Mouse (Mus musculus): ENCODE results near the gene Psma6. TPM values are rescaled to one million over a fixed set of nuclear protein-coding genes. Genes with fewer than 3 reads are reported as not detected.
"Not testable (repeated sequence)": the region's sequence is repeated elsewhere in the genome, so short reads cannot be mapped to it uniquely, and the experiment has no call there.

Gene Psma6
- 415 and 419 TPM in 2 replicates for polyA plus RNA-seq (2015; fragmentation: Nextera tagmentation; extraction: Ambion mirVana)

DNA sequence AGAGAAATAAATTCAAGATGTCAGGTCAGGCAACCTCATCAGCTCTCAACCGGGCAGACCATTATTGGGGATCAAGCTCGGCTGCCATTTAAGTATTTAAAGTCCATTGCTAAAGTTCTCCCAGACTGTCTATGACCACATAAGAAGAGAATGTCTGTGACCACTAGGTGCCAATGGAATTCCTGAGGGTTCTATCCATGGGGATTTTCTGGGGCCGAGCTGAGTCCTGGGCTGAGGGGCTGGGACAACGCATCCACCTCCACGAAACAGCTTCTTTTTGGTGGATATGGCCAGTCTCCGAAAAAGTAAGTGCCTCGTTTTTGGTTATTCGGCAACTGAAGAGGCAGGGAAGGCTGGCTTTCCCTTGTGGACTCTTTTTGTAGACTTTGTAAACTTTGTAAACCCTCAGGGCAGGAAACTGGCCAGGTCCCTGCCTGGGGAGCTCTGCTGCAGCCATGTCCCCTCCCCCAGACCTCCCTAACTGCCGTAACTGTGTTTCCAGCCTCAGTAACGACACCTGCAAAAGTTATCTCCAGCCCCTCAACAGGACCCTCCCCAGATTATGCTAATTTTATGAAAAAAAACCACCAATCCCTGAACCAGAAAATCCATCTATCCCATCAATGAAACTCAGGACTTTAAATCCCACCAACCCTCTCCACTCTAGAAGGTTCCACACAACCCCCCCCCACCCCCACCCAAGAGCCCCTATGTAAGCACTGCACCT, at the start of gene Psma6:
Gene Psma6 (plus strand): TSS at position 200 of the 727 bp plus-strand sequence.
- H3K27ac ChIP-seq, result no peak within 1 kb of the TSS
- ATAC-seq (replicated peaks; ENCODE audit: low FRiP score, low read depth), result no peak
- WGBS, result 67% methylated on average over 10 of the region's 10 CpGs

DNA sequence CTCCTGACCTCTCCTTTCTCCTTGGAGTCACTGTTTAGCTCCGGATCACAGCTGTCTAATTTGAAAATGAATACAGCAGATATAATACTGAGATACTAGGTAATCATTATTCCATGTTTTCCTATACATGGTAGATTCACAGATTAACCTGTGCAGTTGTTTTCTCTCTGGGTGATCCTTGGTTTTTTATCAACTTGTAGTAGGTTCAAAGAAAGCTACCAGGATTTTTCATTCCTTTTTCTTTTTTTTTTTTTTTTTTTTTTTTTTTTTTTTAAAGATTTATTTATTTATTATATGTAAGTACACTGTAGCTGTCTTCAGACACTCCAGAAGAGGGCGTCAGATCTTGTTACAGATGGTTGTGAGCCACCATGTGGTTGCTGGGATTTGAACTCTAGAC, 45.5 kb upstream of the Psma6 start:
- not testable (repeated sequence) for H3K27ac ChIP-seq; H3K36me3 ChIP-seq (ENCODE audit: insufficient read depth, low read length); H3K4me3 ChIP-seq (replicated peaks; ENCODE audit: low read depth, low read length); DNase-seq (ENCODE audit: low spot score); H3K27me3 ChIP-seq (ENCODE audit: insufficient read depth, low read length); ATAC-seq (replicated peaks; ENCODE audit: low FRiP score, low read depth); H3K9ac ChIP-seq (ENCODE audit: low read depth, low read length); H3K4me2 ChIP-seq (ENCODE audit: low read length); H3K4me1 ChIP-seq (replicated peaks; ENCODE audit: insufficient read depth, low read length); H3K9me3 ChIP-seq (replicated peaks; ENCODE audit: low read length)
- 100% methylated on average over 1 of the region's 2 CpGs for WGBS

More for the DNA sequence above, at the start of gene Psma6:
- Histone ChIP-seq H3K36me3 (ENCODE audit: insufficient read depth, low read length) (no peaks in the 10 kb centered on the region), H3K9ac (ENCODE audit: low read depth, low read length) (no peak within 1 kb of the TSS), H3K4me1 (replicated peaks; ENCODE audit: insufficient read depth, low read length) (0 out of 2 replicates have a peak, but pooled peaks cover under 1% of the 10 kb centered on the region), H3K4me2 (ENCODE audit: low read length) (no peak within 1 kb of the TSS), H3K4me3 (replicated peaks; ENCODE audit: low read depth, low read length) (no peak within 1 kb of the TSS), H3K9me3 (replicated peaks; ENCODE audit: low read length) (no peaks in the 10 kb centered on the region), H3K27me3 (ENCODE audit: insufficient read depth, low read length) (no peaks in the 10 kb centered on the region)
- TF ChIP-seq CTCF (IDR thresholded peaks at IDR 0.05; ENCODE audit: low read depth), result no peak
- no peak for DNase-seq (ENCODE audit: low spot score)

DNA sequence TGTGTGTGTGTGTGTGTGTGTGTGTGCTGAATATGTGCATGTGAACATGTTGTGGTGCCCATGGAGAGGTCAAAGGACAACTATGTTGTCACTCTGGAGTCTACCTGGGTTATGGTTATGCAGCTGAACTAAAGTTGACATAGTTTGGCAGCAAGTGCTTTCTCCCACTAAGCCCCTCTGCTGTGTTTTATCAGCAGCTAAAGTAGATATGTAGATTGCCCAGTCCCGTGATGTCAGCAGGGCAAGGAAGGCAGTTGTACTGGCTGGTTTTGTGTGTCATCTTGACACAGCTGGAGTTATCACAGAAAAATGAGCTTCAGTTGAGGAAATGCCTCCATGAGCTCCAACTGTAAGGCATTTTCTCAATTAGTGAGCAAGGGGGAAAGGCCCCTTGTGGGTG, 41.0 kb upstream of the Psma6 start:
- 83% methylated on average over 1 of the region's 1 CpGs for WGBS
- not testable (repeated sequence) for DNase-seq (ENCODE audit: low spot score); H3K4me2 ChIP-seq (ENCODE audit: low read length); H3K9me3 ChIP-seq (replicated peaks; ENCODE audit: low read length); ATAC-seq (replicated peaks; ENCODE audit: low FRiP score, low read depth); H3K4me3 ChIP-seq (replicated peaks; ENCODE audit: low read depth, low read length); H3K4me1 ChIP-seq (replicated peaks; ENCODE audit: insufficient read depth, low read length); H3K27me3 ChIP-seq (ENCODE audit: insufficient read depth, low read length); H3K36me3 ChIP-seq (ENCODE audit: insufficient read depth, low read length); H3K9ac ChIP-seq (ENCODE audit: low read depth, low read length)
- 0 out of 2 replicates have a peak overlapping the region, but pooled peaks have one; percentile 25 for H3K27ac ChIP-seq

DNA sequence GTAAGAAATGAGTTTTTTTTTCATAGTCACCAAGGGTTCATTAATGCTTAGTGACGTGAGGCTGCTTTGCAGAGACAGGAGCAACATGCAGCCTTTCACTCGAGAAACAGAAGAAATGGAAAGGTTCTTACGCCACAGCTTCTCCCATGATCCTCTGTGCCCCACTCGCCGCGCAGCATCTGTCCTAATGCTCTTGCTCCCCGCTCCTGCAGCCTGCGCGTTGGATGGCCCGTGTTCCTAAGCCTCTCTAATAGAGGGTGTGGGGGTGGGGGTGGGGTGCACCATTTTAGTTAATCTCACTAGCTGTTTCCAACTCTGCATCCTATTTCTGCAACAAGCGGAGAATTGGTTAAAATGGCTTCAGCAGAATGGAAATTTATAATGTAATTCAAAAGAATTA, 40.0 kb upstream of the Psma6 start:
- DNase-seq (ENCODE audit: low spot score) (peak; percentile 2), ATAC-seq (replicated peaks; ENCODE audit: low FRiP score, low read depth) (no peak)
- Histone ChIP-seq H3K36me3 (ENCODE audit: insufficient read depth, low read length) (no peaks in the 10 kb centered on the region), H3K9ac (ENCODE audit: low read depth, low read length) (no peak overlapping the region), H3K27ac (no peak overlapping the region), H3K4me3 (replicated peaks; ENCODE audit: low read depth, low read length) (no peak overlapping the region), H3K4me2 (ENCODE audit: low read length) (no peak overlapping the region), H3K9me3 (replicated peaks; ENCODE audit: low read length) (no peaks in the 10 kb centered on the region), H3K27me3 (ENCODE audit: insufficient read depth, low read length) (no peaks in the 10 kb centered on the region), H3K4me1 (replicated peaks; ENCODE audit: insufficient read depth, low read length) (no peaks in the 10 kb centered on the region)
- no peak for TF ChIP-seq CTCF (IDR thresholded peaks at IDR 0.05; ENCODE audit: low read depth)
- 84% methylated on average over 11 of the region's 11 CpGs for WGBS

DNA sequence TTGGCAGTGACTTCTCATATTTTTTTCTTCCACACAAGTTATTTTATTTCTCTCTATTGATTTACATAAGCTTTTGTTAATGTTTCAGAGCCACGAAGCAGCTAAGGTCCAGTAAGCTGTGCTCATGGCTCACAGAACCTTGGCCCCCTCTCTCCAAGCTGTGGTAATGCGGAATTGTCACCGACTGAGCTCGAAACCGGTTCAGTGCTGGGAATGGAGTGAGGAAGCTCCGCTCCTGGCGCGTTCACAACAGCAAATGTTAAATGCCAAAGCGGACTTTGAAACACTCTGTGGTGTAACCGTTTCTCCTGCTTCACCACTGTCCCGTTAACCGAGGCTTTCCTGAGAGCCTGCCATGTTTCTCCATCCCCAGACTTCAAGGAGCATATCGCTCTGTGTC, 39.4 kb upstream of the Psma6 start:
- no peak for ATAC-seq (replicated peaks; ENCODE audit: low FRiP score, low read depth)
- peak; percentile 34; the same call in 1 of the 2 replicates for TF ChIP-seq CTCF (IDR thresholded peaks at IDR 0.05; ENCODE audit: low read depth)
- Histone ChIP-seq H3K4me3 (replicated peaks; ENCODE audit: low read depth, low read length) (no peak overlapping the region), H3K9me3 (replicated peaks; ENCODE audit: low read length) (no peaks in the 10 kb centered on the region), H3K9ac (ENCODE audit: low read depth, low read length) (no peak overlapping the region), H3K4me2 (ENCODE audit: low read length) (no peak overlapping the region), H3K27ac (no peak overlapping the region), H3K36me3 (ENCODE audit: insufficient read depth, low read length) (no peaks in the 10 kb centered on the region), H3K4me1 (replicated peaks; ENCODE audit: insufficient read depth, low read length) (no peaks in the 10 kb centered on the region), H3K27me3 (ENCODE audit: insufficient read depth, low read length) (no peaks in the 10 kb centered on the region)
- peak; percentile 40 for DNase-seq (ENCODE audit: low spot score)
- WGBS, result 70% methylated on average over 13 of the region's 13 CpGs

DNA sequence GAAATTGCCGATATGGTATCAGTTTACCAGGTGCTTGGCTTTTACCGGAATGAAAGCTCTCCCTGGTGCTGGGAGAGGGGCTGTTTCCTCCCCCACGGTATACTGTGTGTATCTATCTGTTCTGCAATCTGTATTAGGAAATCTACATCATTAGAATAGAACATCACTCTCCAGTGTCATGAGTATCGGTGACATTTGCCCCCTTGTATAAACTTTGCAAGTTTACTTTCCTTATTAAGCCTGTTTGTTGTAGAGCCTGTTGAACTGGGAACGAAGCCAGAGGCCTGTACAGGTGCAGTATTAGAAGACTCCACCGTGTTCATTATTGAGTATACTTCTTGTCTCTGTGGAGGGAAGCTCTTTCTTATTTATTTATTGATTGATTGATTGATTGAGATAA, 30.6 kb upstream of the Psma6 start:
- whole genome bisulfite sequencing, result 57% methylated on average over 6 of the region's 6 CpGs
- TF ChIP-seq CTCF (IDR thresholded peaks at IDR 0.05; ENCODE audit: low read depth), result no peak
- Histone ChIP-seq H3K27me3 (ENCODE audit: insufficient read depth, low read length) (no peaks in the 10 kb centered on the region), H3K9me3 (replicated peaks; ENCODE audit: low read length) (no peaks in the 10 kb centered on the region), H3K9ac (ENCODE audit: low read depth, low read length) (no peak overlapping the region), H3K4me2 (ENCODE audit: low read length) (no peak overlapping the region), H3K4me1 (replicated peaks; ENCODE audit: insufficient read depth, low read length) (no peaks in the 10 kb centered on the region), H3K4me3 (replicated peaks; ENCODE audit: low read depth, low read length) (no peak overlapping the region), H3K27ac (no peak overlapping the region), H3K36me3 (ENCODE audit: insufficient read depth, low read length) (no peaks in the 10 kb centered on the region)
- no peak for ATAC-seq (replicated peaks; ENCODE audit: low FRiP score, low read depth)
- no peak for DNase-seq (ENCODE audit: low spot score)

DNA sequence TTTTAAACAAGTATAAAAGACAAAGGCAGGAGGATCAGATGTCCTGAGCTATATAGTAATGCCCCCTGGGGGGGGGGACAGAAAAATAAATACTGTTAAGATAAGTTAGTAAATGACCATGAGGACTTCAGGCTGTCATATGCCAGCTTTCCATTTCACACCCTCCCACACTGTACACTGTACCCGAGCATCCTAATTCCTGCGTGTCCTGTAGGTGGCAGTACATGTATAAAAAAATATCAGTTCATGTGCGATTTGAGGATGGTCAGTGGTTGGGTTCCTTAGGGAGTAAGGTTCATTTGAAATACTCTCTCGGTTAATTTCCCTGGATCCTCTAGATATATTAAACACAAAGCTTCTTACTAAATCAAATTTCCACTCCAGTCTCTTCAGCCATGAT, 29.1 kb upstream of the Psma6 start:
- no peaks in the 10 kb centered on the region for H3K36me3 ChIP-seq (ENCODE audit: insufficient read depth, low read length)
- H3K27ac ChIP-seq, result no peak overlapping the region
- DNase-seq (ENCODE audit: low spot score) (peak; percentile 69), ATAC-seq (replicated peaks; ENCODE audit: low FRiP score, low read depth) (peak; percentile 61)
- no peaks in the 10 kb centered on the region for H3K4me1 ChIP-seq (replicated peaks; ENCODE audit: insufficient read depth, low read length)
- H3K27me3 ChIP-seq (ENCODE audit: insufficient read depth, low read length), result no peaks in the 10 kb centered on the region
- H3K9me3 ChIP-seq (replicated peaks; ENCODE audit: low read length), result no peaks in the 10 kb centered on the region
- H3K9ac ChIP-seq (ENCODE audit: low read depth, low read length), result no peak overlapping the region
- no peak overlapping the region for H3K4me3 ChIP-seq (replicated peaks; ENCODE audit: low read depth, low read length)
- 36% methylated on average over 4 of the region's 4 CpGs for WGBS
- peak; percentile 74 for TF ChIP-seq CTCF (IDR thresholded peaks at IDR 0.05; ENCODE audit: low read depth)
- no peak overlapping the region for H3K4me2 ChIP-seq (ENCODE audit: low read length)

Measured in kidney, postnatal 0 days (tissue).